Mouse (Mus musculus): ENCODE measurements around the gene Pptc7.

The Pptc7 gene

GRCm38 (mm10) chr5:122354492-122355067, 70.4 kb downstream of the Pptc7 start:
- DNase-seq (ENCODE audit: low read depth, low spot score): no peak
- peaks cover 2% of the 10 kb centered on the region for H3K36me3 ChIP-seq (ENCODE audit: control insufficient read depth, insufficient read depth, low read length, poor library complexity, severe bottlenecking)

GRCm38 (mm10) chr5:122371591-122372191, 87.5 kb downstream of the Pptc7 start, which contains the start of gene Gpn3:
Gpn3 (plus strand) TSS chr5:122371876.
- Histone ChIP-seq H3K27me3 (ENCODE audit: control insufficient read depth, insufficient read depth, low read length, poor library complexity, severe bottlenecking) (no peaks in the 10 kb centered on the region), H3K36me3 (ENCODE audit: control insufficient read depth, insufficient read depth, low read length, poor library complexity, severe bottlenecking) (no peaks in the 10 kb centered on the region)
- DNase-seq (ENCODE audit: low read depth, low spot score): no peak

More at GRCm38 (mm10) chr5:122354492-122355067, 70.4 kb downstream of the Pptc7 start:
- no peaks in the 10 kb centered on the region for H3K27me3 ChIP-seq (ENCODE audit: control insufficient read depth, insufficient read depth, low read length, poor library complexity, severe bottlenecking)

- peak; percentile 99 for DNase-seq (ENCODE audit: low read depth, low spot score)
- no peaks in the 10 kb centered on the region for H3K27me3 ChIP-seq (ENCODE audit: control insufficient read depth, insufficient read depth, low read length, poor library complexity, severe bottlenecking)
- no peaks in the 10 kb centered on the region for H3K36me3 ChIP-seq (ENCODE audit: control insufficient read depth, insufficient read depth, low read length, poor library complexity, severe bottlenecking)
Measured at GRCm38 (mm10) chr5:122372192-122372769, 88.1 kb downstream of the Pptc7 start, which contains the start of gene Fam216a. Fam216a (minus strand) TSS chr5:122372364.

- Histone ChIP-seq H3K27me3 (ENCODE audit: control insufficient read depth, insufficient read depth, low read length, poor library complexity, severe bottlenecking) (no peaks in the 10 kb centered on the region), H3K36me3 (ENCODE audit: control insufficient read depth, insufficient read depth, low read length, poor library complexity, severe bottlenecking) (no peaks in the 10 kb centered on the region)
- DNase-seq (ENCODE audit: low read depth, low spot score): no peak
Measured at GRCm38 (mm10) chr5:122372878-122373277, 88.7 kb downstream of the Pptc7 start.
